Mouse (Mus musculus) forelimb bud, embryonic 11.5 days (tissue): Measurements from ENCODE around the gene Agrn.

Source experiments
- DNase-seq: peaks from one replicate; pipeline ENCODE4 v3.0.0-alpha.2; 2012; ENCODE audit warnings: low read depth, low spot score

Gene Agrn

DNA sequence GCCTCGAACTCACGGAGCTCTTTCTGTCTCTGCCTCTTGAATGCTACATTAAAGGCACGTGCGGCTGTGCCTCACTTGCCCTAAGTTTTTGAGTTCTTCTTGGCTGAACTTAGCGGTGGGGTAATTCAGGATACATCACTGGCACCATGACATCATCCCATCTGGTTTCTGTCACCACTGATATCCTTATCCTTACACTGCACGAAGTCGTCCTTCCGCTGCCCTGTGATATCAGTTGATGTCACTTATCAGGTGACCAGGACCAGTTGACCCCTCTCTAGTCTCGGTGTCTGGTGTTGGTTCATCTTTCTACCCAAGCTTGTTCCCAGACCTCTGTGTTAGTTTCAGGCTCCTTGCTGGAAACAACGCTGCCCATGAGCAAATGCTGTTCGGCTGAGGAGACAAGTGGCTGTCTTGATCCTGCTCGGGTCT is 5.2 kb upstream of the Agrn start:
- DNase-seq = no peak

DNA sequence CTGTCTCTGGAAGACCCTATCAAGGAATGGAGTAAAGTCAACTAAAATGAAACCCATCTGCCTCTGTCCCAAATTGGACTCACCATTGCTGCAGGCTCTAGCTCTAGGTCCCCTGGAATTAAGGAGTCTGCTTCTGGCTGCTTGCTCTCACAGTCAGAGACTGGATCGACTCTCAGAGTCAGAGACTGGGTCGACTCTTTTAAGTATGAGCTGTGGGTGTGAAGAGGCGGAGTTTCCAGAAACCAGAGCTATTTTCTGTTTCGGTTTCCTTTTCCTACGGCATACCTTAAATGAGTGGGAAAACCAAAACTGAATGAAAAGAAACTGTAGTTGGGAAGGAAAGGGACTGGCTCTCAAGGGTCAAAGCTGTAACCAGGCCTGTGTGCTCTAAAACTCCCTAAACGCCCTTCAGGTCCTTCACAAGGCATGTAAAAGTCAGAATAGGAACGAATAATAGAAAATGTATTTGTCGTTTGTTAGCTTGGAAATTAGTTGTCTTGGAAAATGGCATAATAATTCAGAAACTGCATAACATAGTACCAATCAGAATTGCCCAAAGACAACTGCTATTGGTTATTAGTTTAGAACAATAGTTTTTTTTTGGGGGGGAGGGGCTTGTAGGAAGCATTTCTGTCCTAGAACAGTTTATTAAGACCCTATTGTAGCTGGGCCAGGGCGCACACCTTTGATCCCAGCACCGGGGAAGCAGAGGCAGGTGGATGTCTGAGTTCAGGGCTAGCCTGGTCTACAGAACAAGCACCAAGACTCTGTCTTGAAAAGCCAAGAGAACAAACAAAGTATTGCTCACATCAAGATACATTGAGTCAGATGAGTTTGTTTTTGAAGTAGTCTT is 3.6 kb upstream of the Agrn start, which contains the start of gene Isg15:
Gene Isg15 (minus strand): TSS at position 196 of the 853 bp plus-strand sequence.
- DNase-seq = no peak

DNA sequence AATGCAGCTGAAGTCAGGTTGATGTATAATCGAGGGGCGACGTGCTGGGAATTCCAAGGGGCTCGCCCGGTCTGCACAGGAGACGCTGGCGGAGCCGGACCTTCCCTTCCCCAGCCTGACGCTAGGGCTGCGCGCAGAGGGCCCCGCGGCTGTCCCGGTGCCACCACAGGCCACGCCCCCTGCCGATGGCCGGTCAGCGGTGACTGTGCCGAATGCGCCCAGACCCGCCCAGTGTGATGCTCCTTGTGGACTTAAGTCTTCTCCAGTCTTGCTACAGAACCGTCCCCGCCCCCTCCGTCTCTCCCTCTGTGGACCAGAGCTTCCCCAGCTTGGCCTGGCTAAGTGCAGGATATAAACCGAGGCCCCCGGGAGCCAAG is 529 bp upstream of the Agrn start:
- DNase-seq = peak; percentile 87

DNA sequence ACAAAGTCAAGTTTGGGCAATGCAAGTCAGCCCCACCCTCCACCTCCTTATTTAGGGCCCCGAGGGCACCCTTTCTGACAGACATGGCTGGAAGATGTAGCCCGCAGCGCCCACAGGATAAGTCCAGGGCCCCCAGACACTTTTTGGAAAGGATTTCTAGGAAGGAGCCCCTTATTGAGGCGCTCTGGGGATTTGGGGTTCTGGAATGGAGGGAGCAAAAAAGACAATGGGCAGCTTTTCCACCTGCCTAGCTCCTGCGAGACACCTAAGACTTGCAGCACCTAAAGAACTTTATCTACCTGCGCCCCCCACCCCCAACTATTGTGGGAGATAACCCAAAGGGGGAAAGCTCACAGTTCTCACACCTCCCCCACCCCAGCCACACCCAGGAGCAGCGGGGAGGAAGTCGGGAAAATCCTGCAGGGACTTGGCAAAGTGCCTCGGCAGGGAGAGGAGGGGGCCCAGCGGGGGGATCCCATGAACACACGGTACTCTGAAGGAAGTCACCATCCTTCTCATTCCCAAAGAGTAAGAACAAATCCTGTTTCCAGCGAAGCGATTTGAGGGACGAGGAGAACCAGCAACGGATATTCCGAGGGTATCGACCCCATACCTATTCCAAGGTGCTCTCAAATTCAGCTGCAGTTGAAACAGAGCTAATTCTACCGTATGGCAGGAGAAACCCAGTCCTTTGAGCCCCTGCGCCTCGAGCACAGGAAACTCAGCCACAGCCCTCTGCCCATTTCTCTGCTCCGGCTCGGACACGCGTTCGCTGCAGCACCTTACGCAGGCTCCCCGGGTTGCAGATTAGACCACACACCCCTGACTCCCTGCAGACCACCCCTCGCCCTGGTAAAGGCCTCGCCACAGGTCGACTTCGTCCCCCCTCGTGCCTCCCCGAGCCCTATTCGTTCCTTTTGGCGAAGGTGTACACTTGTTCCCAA is 1.1 kb downstream of the Agrn start:
- DNase-seq = no peak

DNA sequence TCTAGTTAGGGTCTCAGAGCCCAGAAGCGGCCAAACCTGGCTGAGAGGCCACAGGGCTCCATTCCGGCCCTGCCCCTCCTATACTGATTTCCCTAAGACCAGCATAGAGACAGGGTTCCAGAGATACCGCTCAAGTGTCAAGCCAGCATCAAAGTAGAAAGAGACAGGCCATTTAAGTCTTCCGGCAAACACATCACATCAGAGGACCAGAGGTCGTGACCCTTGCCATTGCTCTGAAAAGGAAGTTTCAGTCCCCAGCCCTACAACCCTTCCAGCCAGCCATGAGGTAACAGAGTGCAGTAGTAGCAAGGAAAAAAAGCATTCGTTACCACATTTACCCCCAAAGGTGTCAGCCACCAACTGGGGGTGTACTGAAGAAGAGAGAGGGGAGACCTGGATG is 2.9 kb downstream of the Agrn start:
- DNase-seq = no peak

DNA sequence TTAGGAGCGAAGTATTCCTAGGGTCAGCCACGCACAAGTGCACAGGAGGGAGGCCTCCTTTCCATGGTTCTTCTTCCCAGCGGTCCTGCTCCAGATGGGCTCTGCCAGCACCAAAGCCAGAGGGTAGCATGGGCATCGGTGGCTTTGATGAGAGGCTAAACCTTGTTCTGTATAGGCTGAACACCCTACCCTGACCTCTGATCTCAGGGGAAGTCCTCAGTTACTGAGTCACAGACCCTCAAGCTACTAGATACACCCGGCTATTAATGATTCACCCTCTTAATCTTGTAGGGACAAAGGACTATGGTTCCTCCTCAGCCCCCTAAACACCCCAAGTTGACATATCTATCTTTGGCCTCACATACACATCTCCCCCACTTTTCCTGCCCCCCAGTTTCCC is 3.4 kb downstream of the Agrn start:
- DNase-seq = no peak

DNA sequence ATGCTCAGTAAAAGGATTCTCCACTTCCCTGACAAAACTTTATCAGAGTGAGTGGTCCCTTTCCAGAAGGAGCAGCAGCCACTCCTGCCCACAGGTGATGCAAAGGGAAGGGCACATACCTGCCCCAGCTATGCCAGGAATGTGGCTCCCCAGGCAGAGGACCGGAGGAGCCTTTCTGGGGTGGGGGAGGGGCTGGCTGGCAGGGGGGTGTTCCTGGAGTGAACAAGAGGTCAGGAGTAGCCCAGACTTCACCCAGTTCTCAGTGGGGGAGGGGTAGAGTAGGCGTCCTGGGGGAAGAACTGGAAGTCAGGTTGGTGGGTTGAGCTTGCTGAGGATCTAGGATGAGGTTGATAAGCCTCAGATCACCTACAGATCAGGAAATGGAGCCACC is 4.1 kb downstream of the Agrn start:
- no peak for DNase-seq

DNA sequence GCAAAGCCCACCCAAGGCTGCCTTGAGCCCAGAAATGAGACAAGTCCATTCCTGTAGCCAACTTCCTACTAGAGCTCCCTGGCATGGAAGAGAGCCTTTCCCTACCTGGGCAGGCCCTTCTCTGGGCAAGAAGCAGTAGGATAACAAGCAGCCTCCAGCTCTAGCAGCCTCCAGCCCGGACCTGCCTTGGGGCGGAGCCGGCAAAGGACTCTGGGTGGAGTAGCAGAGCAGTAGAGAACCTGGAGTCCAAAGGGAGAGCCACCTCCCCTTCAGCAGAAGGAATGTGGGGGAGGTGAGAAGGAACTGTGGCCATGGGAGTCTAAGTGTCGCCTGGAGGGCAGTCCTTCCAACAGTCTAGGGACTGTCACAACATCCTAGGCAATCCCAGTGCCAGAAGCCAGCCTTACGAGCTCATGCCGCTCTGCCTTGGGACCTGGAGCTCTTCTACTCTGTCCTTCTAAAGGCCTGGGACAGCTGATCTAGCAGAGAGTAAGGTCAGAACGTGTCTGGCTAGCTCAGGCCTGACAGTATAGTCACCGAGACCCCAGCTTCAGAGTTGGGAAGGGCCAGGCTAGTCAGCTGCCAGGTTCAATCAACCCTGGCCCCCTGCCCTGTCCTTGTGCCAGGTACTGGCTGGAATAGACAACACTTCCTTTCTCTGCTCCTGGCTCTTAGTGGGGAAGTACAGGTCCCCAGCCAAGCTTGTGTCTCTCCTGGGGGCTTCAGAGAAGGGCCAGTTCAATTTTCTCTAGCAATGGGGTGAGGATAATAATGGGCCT is 4.7 kb downstream of the Agrn start:
- DNase-seq = no peak

DNA sequence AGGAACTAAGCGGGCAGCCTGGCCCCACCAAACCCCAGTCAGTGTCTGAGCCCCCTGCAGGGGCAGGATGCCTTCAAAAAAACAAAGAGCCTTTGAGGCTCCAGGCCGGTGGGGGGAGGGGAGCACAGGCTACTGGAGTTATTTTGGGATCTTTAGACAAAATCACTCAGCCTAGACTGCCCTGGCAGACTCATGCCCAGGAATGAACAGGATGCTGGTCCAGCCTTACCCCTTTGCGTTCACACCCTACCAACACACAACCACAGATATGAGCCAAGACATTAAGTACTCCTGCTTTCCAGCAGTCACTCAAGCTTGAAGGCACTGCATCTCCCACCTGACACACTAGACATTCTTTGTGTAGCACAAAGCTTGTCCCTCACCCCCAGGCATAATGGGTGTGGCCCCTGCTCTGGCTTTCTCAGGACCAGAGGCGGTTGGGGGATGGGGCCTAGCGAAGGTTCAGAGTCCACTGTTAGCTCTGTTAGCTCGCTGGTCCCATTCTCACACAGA is 8.4 kb downstream of the Agrn start:
- DNase-seq = no peak

DNA sequence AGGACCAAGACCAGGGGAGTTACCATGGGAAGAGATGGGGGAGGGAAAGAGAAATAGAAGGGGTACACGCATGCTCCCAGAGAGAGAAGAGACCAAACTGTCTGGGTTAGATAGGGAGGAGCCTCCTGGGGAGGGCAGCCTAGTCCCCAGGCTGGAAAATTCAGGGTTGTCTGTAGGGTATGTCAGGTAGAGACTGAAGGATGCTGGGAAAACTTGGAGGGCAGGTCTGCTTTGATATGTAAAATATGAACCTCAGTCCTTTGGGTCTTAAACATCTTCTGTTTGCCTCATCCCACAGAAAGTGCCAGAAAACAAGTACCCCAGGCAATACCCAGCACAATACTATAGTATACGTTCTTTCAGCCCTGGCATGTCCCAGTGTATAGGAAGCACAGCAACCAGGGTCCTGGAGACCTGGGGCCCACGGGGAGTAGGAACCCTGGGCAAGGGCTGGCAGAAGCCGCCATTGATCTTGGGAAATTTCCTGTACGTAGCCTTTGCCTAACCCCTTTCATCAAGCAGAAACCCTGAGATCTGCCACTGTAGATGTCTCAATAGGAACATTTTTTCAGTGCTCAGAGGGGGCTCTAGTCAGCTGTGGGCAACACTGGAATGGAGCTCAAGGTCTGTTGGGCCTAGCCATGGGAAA is 9.0 kb downstream of the Agrn start:
- DNase-seq = no peak

DNA sequence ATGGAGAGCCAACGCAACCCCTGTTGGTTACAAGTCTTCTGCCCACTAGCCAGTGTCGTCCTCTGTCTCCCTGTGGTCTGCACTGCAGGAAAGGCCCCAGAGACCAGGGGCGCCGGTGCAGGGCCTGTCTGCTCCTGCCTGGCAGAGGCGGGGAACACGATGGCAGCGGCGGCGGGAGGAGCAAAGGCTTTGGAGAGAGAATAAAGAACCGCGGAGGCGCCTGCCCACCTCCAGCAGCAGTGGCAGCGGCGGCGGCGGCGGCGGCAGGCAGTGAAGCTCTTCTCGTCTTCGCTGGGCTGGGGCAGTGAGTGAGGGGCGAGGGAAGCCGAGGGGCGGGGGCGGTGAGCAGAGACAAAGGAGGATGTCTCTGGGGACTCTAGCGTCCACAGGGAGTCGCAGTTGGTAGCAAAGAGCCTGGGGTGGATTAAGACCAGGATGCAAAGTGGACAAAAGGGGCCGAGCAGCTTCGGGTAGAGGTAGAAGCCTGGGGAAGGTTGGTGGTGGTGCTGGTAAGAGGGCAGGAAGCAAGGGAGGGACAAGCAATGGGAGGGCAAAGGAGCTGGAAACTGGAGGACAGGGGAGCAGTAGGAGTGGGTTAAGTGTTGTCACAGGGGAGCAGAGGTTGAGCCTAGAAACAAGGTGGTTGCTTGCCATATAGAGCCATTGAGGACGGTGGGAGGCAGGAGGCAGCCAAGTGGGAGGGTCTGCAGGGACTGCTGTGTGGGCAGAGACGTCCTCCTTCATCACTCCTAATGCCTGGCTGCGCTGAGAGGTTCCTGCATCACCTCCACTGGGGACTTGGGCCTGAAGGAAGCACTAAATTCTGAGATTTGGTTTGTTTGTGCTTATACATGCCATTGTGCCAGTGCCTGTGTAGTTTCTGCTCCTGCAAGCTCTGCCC is 11.1 kb downstream of the Agrn start:
- DNase-seq = no peak

DNA sequence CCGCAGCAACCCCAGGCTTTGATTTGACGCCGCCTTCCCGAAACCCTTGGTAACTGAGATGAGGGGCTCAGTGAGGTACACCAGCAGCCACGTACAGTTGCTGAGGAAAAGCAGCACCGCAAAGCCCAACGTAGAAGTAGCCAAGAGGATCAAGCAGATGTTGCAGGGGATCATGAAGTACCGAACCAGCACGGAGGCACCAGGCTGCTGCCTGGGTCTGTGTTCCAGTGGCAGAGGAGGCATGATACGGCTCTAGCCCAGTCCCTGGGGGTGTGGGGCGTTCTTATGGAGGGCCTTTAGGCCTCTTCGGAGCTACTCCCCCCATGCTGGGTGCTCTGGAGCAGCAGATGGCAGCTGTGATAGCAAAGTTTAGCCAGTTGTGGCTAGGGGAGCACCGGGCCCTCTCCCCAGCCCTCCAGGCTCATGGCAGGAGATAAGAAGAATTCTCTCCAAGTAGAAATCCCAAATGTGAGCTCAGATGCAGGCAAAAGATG is 11.8 kb downstream of the Agrn start:
- no peak for DNase-seq

DNA sequence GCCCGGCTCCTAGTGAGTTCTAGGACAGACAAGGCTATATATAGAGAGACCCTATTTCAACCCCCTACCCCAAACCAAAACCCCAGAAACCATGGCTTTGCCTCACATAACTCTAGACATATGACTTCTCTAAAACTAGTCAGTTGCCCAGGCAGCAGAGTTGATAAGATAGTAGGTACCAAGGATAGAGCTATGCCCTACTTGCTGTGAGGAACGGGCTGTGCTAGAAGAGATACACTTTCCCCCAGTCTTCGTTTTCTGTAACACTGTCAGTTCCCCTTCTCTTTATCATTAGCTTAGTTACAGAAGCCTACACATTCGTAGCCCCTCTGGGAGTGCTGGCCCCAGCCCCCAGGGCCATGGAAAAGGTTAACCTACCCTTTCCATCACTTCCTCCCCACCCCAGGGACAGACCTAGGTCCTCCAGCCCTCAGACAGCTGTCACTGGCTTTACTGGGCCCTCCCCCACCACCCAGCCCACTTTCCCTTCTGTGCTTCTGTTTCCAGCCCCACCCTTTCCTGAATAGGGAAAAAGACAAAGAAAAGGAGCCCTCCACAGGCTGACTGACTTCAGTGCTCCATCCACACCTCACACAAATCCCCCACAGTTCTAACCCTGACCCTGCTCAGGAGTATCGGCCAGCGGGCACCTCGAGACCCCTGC is 12.9 kb downstream of the Agrn start:
- DNase-seq = no peak

DNA sequence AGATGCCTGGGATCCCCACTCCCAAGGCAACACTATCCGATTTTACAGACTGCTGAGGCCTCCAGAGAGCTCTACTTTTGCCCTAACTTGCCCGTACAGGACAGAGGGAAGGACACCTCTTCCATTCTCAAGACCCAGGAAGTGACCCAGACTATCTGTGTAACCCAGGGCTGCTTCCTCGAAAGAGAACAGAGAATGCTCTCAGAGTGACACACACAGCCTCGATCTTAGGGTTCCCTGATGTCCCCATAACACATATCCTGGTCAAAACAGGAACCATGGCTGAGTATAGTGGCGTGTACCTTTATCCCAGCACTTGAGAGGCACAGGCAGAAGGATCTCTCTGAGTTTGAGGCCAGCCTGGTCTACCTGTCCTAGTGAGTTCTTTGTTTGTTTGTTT is 13.5 kb downstream of the Agrn start:
- no peak for DNase-seq

DNA sequence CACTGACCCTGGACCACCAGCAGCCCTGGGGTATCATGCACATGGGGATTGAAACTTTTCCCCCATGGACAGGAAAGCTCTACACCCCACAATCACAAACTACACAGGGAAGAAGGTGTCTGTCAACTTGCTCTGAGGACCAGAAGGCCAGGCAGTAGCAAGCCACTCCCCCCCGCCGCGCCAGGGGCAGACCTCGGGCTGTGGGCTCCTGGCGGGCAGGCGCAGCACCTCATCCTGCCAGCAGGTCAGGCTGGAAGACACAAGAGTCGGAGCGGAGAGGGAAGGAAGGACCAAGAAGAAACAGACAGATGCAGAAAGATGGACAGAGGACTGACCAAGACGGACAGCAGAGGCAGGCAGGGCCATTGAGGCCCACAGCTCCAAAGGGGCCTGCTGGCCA is 19.7 kb downstream of the Agrn start:
- no peak for DNase-seq

DNA sequence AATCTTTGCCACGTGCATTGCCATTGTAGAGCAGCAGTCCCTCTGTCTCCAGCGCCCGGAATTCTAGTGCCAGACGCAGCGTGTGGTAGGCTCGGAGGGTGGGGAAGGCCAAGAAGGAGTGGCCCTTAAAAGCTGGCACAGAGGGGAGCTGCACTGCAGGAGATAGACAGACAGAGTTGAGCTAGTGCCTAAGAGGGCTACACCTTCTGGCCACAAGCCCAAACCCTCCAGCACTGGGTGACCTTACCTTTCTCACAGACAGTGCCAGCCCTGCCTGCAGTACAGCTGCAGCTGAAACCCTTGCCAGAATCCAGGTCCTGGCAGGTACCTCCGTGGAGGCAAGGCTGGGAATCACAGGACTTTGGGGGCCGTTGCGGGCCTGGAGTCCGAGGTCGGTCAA is 25.5 kb downstream of the Agrn start:
- no peak for DNase-seq

DNA sequence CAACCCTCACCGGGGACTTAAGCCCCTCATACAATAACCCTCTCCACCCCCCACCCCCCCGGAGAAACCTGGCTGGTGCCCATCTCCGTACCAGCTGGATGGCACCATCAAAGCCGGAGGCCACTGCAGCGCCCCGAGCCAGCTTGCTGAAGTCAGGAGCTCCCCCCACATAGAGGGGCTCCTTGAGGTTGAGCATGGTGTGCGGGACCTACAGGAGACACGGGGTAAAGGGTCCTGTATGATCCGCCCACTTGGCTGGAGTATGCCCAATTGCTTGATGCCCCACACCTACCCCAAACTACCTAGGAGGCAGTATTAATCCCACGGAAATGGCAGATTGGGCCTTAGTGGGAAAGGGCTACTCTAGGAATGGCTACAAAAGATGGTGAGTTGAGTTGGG is 28.2 kb downstream of the Agrn start:
- no peak for DNase-seq

DNA sequence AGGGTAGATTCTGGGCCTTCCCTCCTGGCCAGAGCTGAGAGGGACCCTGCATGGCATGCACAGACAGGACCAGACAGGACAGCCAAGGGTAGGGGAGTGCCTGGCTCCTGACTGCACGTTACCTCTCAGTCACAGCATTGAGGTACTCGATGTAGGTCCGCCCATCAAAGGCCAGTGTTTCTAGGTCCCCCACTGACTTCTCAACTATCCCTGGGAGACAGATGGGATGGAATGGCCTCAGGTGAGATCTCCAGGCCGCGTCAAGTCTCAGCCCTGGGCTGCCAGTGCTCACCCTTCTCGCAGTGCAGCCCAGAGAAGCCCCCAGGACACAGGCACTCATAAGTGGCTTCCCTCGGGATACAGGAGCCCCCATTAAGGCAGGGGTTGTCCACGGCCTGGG is 28.7 kb downstream of the Agrn start:
- DNase-seq = no peak

DNA sequence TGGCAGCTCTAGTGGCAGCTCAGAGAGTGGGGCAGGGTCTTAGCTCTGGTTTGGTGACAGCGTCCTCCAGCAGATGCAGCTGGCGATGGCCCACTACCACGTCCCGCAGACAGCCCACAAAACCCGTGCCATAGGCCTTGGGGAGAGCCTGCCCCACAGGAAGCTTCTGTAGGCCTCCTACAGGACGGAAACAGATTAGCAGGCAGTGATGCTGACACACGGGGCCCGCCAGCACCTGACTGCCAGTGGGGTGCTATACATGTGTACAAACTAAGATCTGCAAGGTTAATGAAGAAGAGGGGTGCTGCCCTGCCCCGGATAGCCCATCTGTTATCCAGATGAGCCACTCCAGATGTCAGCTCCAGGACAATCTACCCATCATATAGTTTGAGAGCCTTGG is 30.8 kb downstream of the Agrn start:
- DNase-seq = no peak
